Mouse (Mus musculus) MEL (cell line): Measurements from ENCODE around the gene Gm20388. TPM values are rescaled to one million over a fixed set of nuclear protein-coding genes. Genes with fewer than 3 reads are reported as not detected.

Experiments
- DNase-seq: peaks from one replicate; pipeline ENCODE4 v3.0.0; 2011; ENCODE audit warnings: low read depth, low spot score
- H3K27ac ChIP-seq: 2 replicates; pipeline ENCODE4 v1.5.1; 2012; ENCODE audit warnings: low read depth, mild to moderate bottlenecking, control low read depth, low read length, moderate library complexity; ENCODE audit not compliant: control insufficient read depth
- H3K27me3 ChIP-seq, 2 experiments: fragments of 150-350 bp in 1 of 2; sonication (generic) in 1 of 2; 2 replicates each; pipeline ENCODE4 v1.6.1; 2012; ENCODE audit warnings: low read length in 2 of 2, mild to moderate bottlenecking in 2 of 2, improper control_type of control experiment in 1 of 2, moderate library complexity in 1 of 2; ENCODE audit not compliant: insufficient read depth in 2 of 2, control insufficient read depth in 1 of 2
- H3K36me3 ChIP-seq, 2 experiments: 2 replicates each; pipeline ENCODE4 v1.6.1; 2012 to 2014; ENCODE audit warnings: low read length in 2 of 2, improper control_type of control experiment in 1 of 2, inconsistent platforms in 1 of 2, mild to moderate bottlenecking in 1 of 2; ENCODE audit not compliant: insufficient read depth in 2 of 2, control insufficient read depth in 1 of 2
- H3K4me1 ChIP-seq, 2 experiments: fragments of 150-350 bp in 1 of 2; sonication (generic) in 1 of 2; 2 replicates each; pipeline ENCODE4 v1.6.1; 2012; ENCODE audit warnings: low read length in 2 of 2, improper control_type of control experiment in 1 of 2, mild to moderate bottlenecking in 1 of 2; ENCODE audit not compliant: insufficient read depth in 2 of 2, control insufficient read depth in 1 of 2
- H3K4me3 ChIP-seq, 2 experiments: fragments of 150-350 bp in 1 of 2; sonication (generic) in 1 of 2; 2 replicates each; pipeline ENCODE4 v1.5.1; 2012; ENCODE audit warnings: low read depth in 2 of 2, low read length in 2 of 2, mild to moderate bottlenecking in 2 of 2, moderate library complexity in 2 of 2, control low read depth in 1 of 2, improper control_type of control experiment in 1 of 2; ENCODE audit not compliant: control insufficient read depth in 1 of 2, insufficient read depth in 1 of 2
- H3K79me2 ChIP-seq: 2 replicates; pipeline ENCODE4 v1.6.1; 2012; ENCODE audit warnings: mild to moderate bottlenecking, low read length, moderate library complexity; ENCODE audit not compliant: control insufficient read depth, poor library complexity, insufficient read depth
- H3K9ac ChIP-seq: 2 replicates; pipeline ENCODE4 v1.6.1; 2012; ENCODE audit warnings: low read depth, mild to moderate bottlenecking, control low read depth, low read length, moderate library complexity; ENCODE audit not compliant: control insufficient read depth, poor library complexity, severe bottlenecking
- H3K9me3 ChIP-seq: fragments of 150-350 bp; sonication (generic); replicated peaks from 2 replicates; pipeline ENCODE4 v1.6.1; 2012; ENCODE audit warnings: mild to moderate bottlenecking, low read length, improper control_type of control experiment, moderate library complexity; ENCODE audit not compliant: insufficient read depth
- BHLHE40 ChIP-seq: IDR thresholded peaks from 2 replicates; pipeline ENCODE4 v1.6.1; 2012; ENCODE audit warnings: low read depth, mild to moderate bottlenecking, inconsistent platforms, low read length, improper control_type of control experiment, borderline replicate concordance
- CTCF ChIP-seq, 3 experiments: IDR thresholded peaks in 2 of 3; conservative IDR thresholded peaks in 1 of 3; 2 replicates each; pipeline ENCODE4 v1.5.1; 2011 to 2012; ENCODE audit warnings: low read length in 3 of 3, low read depth in 2 of 3, mild to moderate bottlenecking in 2 of 3, improper control_type of control experiment in 1 of 3, inconsistent platforms in 1 of 3, mixed read lengths in 1 of 3, moderate library complexity in 1 of 3; ENCODE audit not compliant: control insufficient read depth in 1 of 3, insufficient read depth in 1 of 3, poor library complexity in 1 of 3, severe bottlenecking in 1 of 3
- ELF1 ChIP-seq: IDR thresholded peaks from 2 replicates; pipeline ENCODE4 v1.6.1; 2014; ENCODE audit warnings: low read depth, mild to moderate bottlenecking, inconsistent platforms, low read length, improper control_type of control experiment, moderate library complexity
- EP300 ChIP-seq, 2 experiments: IDR thresholded peaks; 2 replicates each; pipeline ENCODE4 v1.6.1; 2011; ENCODE audit warnings: improper control_type of control experiment in 2 of 2, low read length in 2 of 2, low read depth in 1 of 2, mild to moderate bottlenecking in 1 of 2
- ETS1 ChIP-seq: IDR thresholded peaks from 2 replicates; pipeline ENCODE4 v1.6.1; 2012; ENCODE audit warnings: low read depth, mild to moderate bottlenecking, inconsistent platforms, low read length, improper control_type of control experiment, moderate library complexity
- GATA1 ChIP-seq: IDR thresholded peaks from 2 replicates; pipeline ENCODE4 v1.6.1; 2011; ENCODE audit warnings: low read depth, low read length, improper control_type of control experiment
- JUND ChIP-seq: IDR thresholded peaks from 2 replicates; pipeline ENCODE4 v1.6.1; 2011; ENCODE audit warnings: low read depth, mild to moderate bottlenecking, improper control_type of control experiment, low read length
- KAT2A ChIP-seq: conservative IDR thresholded peaks from 2 replicates; pipeline ENCODE4 v1.6.1; 2012; ENCODE audit warnings: low read depth, low read length, improper control_type of control experiment, inconsistent platforms
- MAFK ChIP-seq: IDR thresholded peaks from 2 replicates; pipeline ENCODE4 v1.6.1; 2011; ENCODE audit warnings: low read depth, mild to moderate bottlenecking, low read length, improper control_type of control experiment, borderline replicate concordance
- MAX ChIP-seq: IDR thresholded peaks from 2 replicates; pipeline ENCODE4 v1.6.1; 2011; ENCODE audit warnings: low read length, improper control_type of control experiment
- MAZ ChIP-seq: IDR thresholded peaks from 2 replicates; pipeline ENCODE4 v1.6.1; 2012; ENCODE audit warnings: low read depth, mild to moderate bottlenecking, inconsistent platforms, low read length, improper control_type of control experiment
- POLR2AphosphoS2 ChIP-seq: IDR thresholded peaks from 2 replicates; pipeline ENCODE4 v1.6.1; 2011; ENCODE audit warnings: low read length, improper control_type of control experiment
- POLR2AphosphoS5 ChIP-seq: IDR thresholded peaks from 2 replicates; pipeline ENCODE4 v1.6.1; 2012; ENCODE audit warnings: low read depth, borderline replicate concordance, mild to moderate bottlenecking, inconsistent platforms, low read length, moderate library complexity, mixed read lengths
- RCOR1 ChIP-seq: IDR thresholded peaks from 2 replicates; pipeline ENCODE4 v1.6.1; 2012; ENCODE audit warnings: low read depth, mild to moderate bottlenecking, inconsistent platforms, low read length, improper control_type of control experiment
- SIN3A ChIP-seq: IDR thresholded peaks from 2 replicates; pipeline ENCODE4 v1.6.1; 2012; ENCODE audit warnings: low read length, improper control_type of control experiment, inconsistent platforms
- TAL1 ChIP-seq: IDR thresholded peaks from 2 replicates; pipeline ENCODE4 v1.6.1; 2012; ENCODE audit warnings: mild to moderate bottlenecking, inconsistent platforms, low read length, moderate library complexity, mixed read lengths
- USF1 ChIP-seq: IDR thresholded peaks from 2 replicates; pipeline ENCODE4 v1.6.1; 2014; ENCODE audit warnings: low read depth, mild to moderate bottlenecking, inconsistent platforms, low read length, improper control_type of control experiment, moderate library complexity
- ZKSCAN1 ChIP-seq: IDR thresholded peaks from 2 replicates; pipeline ENCODE4 v1.6.1; 2012; ENCODE audit warnings: low read depth, mild to moderate bottlenecking, inconsistent platforms, low read length, improper control_type of control experiment, moderate library complexity
- ZNF384 ChIP-seq: IDR thresholded peaks from 2 replicates; pipeline ENCODE4 v1.6.1; 2012; ENCODE audit warnings: low read depth, mild to moderate bottlenecking, inconsistent platforms, low read length, improper control_type of control experiment
- polyA plus RNA-seq, 2 experiments: library from polyadenylated mRNA; stranded (reverse) in 1 of 2; unstranded in 1 of 2; fragments of >175 nt in 1 of 2; fragments of >200 nt in 1 of 2; gene quantifications; 2 replicates each; pipeline versions ENCODE4 v1.2.1 to v1.2.4; 2012; ENCODE audit warnings: low replicate concordance in 2 of 2, low read depth in 1 of 2; ENCODE audit not compliant: insufficient read length in 2 of 2, insufficient read depth in 1 of 2, missing spikeins in 1 of 2
- total RNA-seq: library from RNA; depleted of rRNA; stranded (reverse); fragments of 300-350 nt; gene quantifications from 2 replicates; pipeline ENCODE4 v1.2.3, GENCODE M21; 2012

Gm20388 gene
- total and polyA plus RNA-seq, 3 experiments = 11.1 to 17.8 TPM; not detected in 1

DNA sequence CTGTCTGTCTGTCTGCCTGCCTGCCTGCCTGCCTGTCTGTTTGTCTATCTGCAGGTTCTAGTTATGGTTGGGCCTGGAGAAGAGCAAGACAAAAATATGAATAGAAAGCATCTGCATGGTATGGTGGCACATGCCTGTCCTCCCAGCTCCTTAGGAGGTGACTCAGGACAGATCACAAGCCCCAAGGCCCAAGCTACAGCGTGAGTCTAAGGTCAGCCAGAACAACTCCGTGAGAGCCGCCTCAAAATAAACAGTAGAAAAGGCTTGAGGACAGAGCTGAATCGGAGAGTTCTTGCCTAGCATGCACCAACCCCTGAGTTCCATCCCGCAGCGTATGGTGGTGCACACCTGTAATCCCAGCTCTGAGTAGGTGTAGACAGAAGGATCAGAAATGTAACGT, 3955.1 kb downstream of the Gm20388 start:
- TF ChIP-seq POLR2AphosphoS5 (no peak), ZKSCAN1 (no peak), BHLHE40 (no peak), GATA1 (no peak), ETS1 (no peak), EP300 (IDR thresholded peaks at IDR 0.05; ENCODE audit: low read depth in 1 of 2, low read length in 2 of 2) (no peak), MAX (no peak), RCOR1 (no peak), SIN3A (no peak), MAFK (no peak), TAL1 (no peak), CTCF (IDR thresholded peaks at IDR 0.05 in 2 of 3, conservative IDR thresholded peaks at IDR 0.05 in 1 of 3; ENCODE audit: control insufficient read depth in 1 of 3, insufficient read depth in 1 of 3, low read depth in 2 of 3, low read length in 3 of 3, poor library complexity in 1 of 3, severe bottlenecking in 1 of 3) (no peak), KAT2A (no peak), USF1 (no peak), MAZ (no peak), POLR2AphosphoS2 (no peak)
- no peaks in the 10 kb centered on the region for H3K9me3 ChIP-seq
- no peaks in the 10 kb centered on the region; a peak in 1 of 4 replicates for H3K36me3 ChIP-seq
- H3K9ac ChIP-seq = no peak overlapping the region
- no peak overlapping the region for H3K4me3 ChIP-seq
- H3K4me1 ChIP-seq = peaks cover 6 to 17% of the 10 kb centered on the region in 2 experiments; a peak in 3 of 4 replicates
- no peak for DNase-seq
- H3K27ac ChIP-seq = no peak overlapping the region
- H3K79me2 ChIP-seq = no peaks in the 10 kb centered on the region
- no peaks in the 10 kb centered on the region for H3K27me3 ChIP-seq

DNA sequence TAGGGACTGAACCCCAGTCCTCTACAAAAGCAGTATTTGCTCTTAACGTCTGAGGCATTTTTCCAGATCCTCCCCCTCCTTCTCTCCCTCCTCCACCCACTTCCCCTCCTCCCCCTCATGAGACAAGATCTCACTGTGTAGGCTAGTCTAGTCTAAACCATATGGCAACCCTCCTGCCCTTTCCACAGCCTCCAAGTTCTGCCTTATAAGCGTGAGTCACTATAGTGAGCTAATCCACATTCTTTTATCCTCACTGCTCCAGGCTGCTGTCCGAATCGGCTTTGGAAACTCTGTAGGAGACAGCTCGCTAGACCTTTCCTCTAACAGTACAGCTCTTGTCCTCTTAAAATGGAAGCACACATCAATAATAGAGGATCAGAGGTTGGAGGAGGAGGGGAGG, 3956.3 kb downstream of the Gm20388 start:
- no peaks in the 10 kb centered on the region for H3K79me2 ChIP-seq
- no peak overlapping the region for H3K9ac ChIP-seq
- no peaks in the 10 kb centered on the region for H3K9me3 ChIP-seq
- TF ChIP-seq ZNF384 (no peak), ELF1 (no peak), KAT2A (no peak), JUND (no peak)
- DNase-seq = peak; percentile 56
- no peak overlapping the region for H3K4me3 ChIP-seq
- no peaks in the 10 kb centered on the region; a peak in 1 of 4 replicates for H3K36me3 ChIP-seq
- no peak overlapping the region for H3K27ac ChIP-seq
- H3K4me1 ChIP-seq = peaks cover 6 to 17% of the 10 kb centered on the region in 2 experiments; a peak in 3 of 4 replicates
- H3K27me3 ChIP-seq = no peaks in the 10 kb centered on the region
